Mouse (Mus musculus) WW6 (cell line): Measurements from ENCODE around the gene Retreg3.

ENCODE experiments used
- DNase-seq: peaks from one replicate; pipeline ENCODE4 v3.0.0-alpha.2; 2013; ENCODE audit warnings: low read depth, low spot score

Retreg3 gene

GRCm38 (mm10) chr11:101052751-101053473, 66.8 kb downstream of the Retreg3 start:
- no peak for DNase-seq

GRCm38 (mm10) chr11:101051617-101052016, 68.1 kb downstream of the Retreg3 start:
- DNase-seq: no peak

GRCm38 (mm10) chr11:101051051-101051493, 68.6 kb downstream of the Retreg3 start:
- DNase-seq: no peak

- DNase-seq: no peak
These were observed 69.3 kb downstream of the Retreg3 start for GRCm38 (mm10) chr11:101050359-101050758.

- no peak for DNase-seq
These were observed 72.2 kb downstream of the Retreg3 start for GRCm38 (mm10) chr11:101047502-101047901.

GRCm38 (mm10) chr11:101046440-101046839, 73.3 kb downstream of the Retreg3 start:
- DNase-seq: no peak
